Mouse (Mus musculus): ENCODE measurements around the gene Prcd. TPM values are rescaled to one million over a fixed set of nuclear protein-coding genes. Genes with fewer than 3 reads are reported as not detected.

Prcd gene
- total RNA-seq (2023) = not detected

GRCm38 (mm10) chr11:116653234-116653633 lies at the start of gene Prcd:
Gene Prcd (plus strand): TSS chr11:116653534.

GRCm38 (mm10) chr11:116626299-116627071 lies 26.8 kb upstream of the Prcd start, which contains the start of gene Rhbdf2:
Gene Rhbdf2 (minus strand): TSS chr11:116627019.

DNA sequence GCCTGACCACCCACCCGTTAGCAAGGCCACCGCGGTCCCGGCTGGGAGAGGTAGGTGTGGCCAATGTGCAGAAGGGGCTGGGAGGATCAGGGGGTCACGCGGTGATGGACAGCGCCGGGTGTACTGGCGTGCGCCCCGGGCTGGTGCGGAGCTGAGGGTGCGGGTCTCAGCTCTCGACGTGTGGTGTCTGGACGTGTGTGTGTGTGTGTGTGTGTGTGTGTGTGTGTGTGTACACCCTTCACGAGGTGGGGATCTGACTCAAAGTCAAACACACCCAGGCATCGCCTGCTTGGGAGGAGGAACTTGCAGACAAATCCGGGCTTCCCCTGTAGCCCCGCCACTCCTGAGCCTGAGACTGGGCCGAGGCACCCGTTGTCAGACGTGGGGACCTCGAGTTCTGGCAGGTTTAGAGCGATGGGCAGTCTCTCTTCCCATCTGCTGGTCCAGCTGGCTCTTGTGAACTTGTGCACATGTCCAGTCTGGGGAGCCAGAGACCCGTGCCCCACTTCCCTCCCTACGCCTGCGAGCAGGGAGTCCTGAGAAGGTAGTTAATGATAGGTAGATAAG lies 1.0 kb downstream of the Prcd start, which contains the start of gene Cygb:
Cygb (minus strand) TSS at position 59 of the 567 bp plus-strand sequence.

Other genes with a start within 250 kb of the Prcd start
- 10 to 100 TPM; 15.5 to 20.6 TPM for gene Rnf157, start 240.5 kb upstream of the Prcd start, total RNA-seq (2023)
- gene Ubald2, start 219.4 kb upstream of the Prcd start, total RNA-seq (2023) = 100 to 1,000 TPM; 111 to 116 TPM
- under 1 TPM; 0.26 to 0.59 TPM for gene Qrich2, start 187.3 kb upstream of the Prcd start, total RNA-seq (2023)
- 10 to 100 TPM; 92.8 to 99.3 TPM for gene Prpsap1, start 159.3 kb upstream of the Prcd start, total RNA-seq (2023)
- under 1 TPM; 0.33 to 0.44 TPM for gene Sphk1, start 122.6 kb upstream of the Prcd start, total RNA-seq (2023)
- 10 to 100 TPM; 21.5 to 22.2 TPM for gene Ube2o, start 72.1 kb upstream of the Prcd start, total RNA-seq (2023)
- not detected for gene Aanat, start 67.1 kb upstream of the Prcd start, total RNA-seq (2023)
- 10 to 100 TPM; 14.4 to 15.2 TPM for gene Rhbdf2, start 26.5 kb upstream of the Prcd start, total RNA-seq (2023)
- not detected for gene Cygb, start 779 bp downstream of the Prcd start, total RNA-seq (2023)
- not detected for gene St6galnac1, start 122.0 kb downstream of the Prcd start, total RNA-seq (2023)
- gene Mxra7, start 174.5 kb downstream of the Prcd start, total RNA-seq (2023) = not detected
- 10 to 100 TPM; 59.0 to 62.8 TPM for gene Mettl23, start 189.7 kb downstream of the Prcd start, total RNA-seq (2023)
- gene Jmjd6, start 189.9 kb downstream of the Prcd start, total RNA-seq (2023) = 10 to 100 TPM; 55.1 to 76.1 TPM
- gene Mfsd11, start 198.9 kb downstream of the Prcd start, total RNA-seq (2023) = 10 to 100 TPM; 11.3 to 21.4 TPM
- 100 to 1,000 TPM; 398 to 402 TPM for gene Srsf2, start 199.6 kb downstream of the Prcd start, total RNA-seq (2023)